Mouse (Mus musculus): Measurements from ENCODE around the gene Cluh. TPM values are rescaled to one million over a fixed set of nuclear protein-coding genes. Genes with fewer than 3 reads are reported as not detected.

Gene Cluh
- total and polyA plus RNA-seq, 3 experiments, result 63.1 to 151 (median 86.4) TPM

- TF ChIP-seq IRF4 (IDR thresholded peaks at IDR 0.05; ENCODE audit: low read depth, low read length) (no peak), TBP (conservative IDR thresholded peaks at IDR 0.05; ENCODE audit: low read depth, low read length) (no peak)
These were observed 19.2 kb downstream of the Cluh start (continued) for GRCm38 (mm10) chr11:74668466-74668865.

GRCm38 (mm10) chr11:74668971-74669370 lies 19.7 kb downstream of the Cluh start:
- in situ Hi-C loops (cut with MboI; ENCODE audit: low pct_ligation_motif_present, low pct_unique_long_range_greater_than_20kb, low sequenced_read_pairs), result no loop called here

DNA sequence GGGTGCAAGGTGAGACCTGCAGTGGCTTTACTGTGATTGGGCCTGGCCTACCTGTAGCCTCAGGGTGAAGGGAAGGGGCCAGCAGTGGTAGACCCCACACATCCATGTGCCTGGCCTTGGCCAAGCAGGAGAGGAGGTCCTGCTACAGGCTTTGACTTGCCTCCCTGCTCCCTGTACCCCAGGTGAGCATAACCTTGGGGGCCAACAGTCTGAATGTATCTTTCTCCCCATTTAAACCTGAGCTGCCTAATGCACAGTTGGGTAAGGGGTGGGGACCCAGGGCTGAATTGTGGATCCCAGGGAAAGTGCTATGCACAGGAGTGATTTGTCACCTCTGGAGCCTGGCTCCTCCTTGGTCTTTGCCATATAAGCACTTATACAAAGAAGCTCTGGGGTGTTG lies 20.9 kb downstream of the Cluh start:
- Histone ChIP-seq H3K4me2 (ENCODE audit: insufficient read depth, low read depth, poor library complexity, severe bottlenecking) (no peak overlapping the region), H3K27ac (ENCODE audit: insufficient read depth, low read depth) (no peak overlapping the region), H3K4me1 (ENCODE audit: control insufficient read depth in 1 of 2, insufficient read depth in 2 of 2) (no peaks in the 10 kb centered on the region), H3K27me3 (replicated peaks) (no peaks in the 10 kb centered on the region), H3K9me3 (replicated peaks; ENCODE audit: low read length) (no peaks in the 10 kb centered on the region), H3K36me3 (replicated peaks in 1 of 2; ENCODE audit: control insufficient read depth in 1 of 2, insufficient read depth in 1 of 2, low read length in 1 of 2) (peaks cover 70 to 93% of the 10 kb centered on the region in 2 experiments), H3K79me2 (replicated peaks; ENCODE audit: control insufficient read depth, extremely low read depth, insufficient read depth, poor library complexity, severe bottlenecking) (no peaks in the 10 kb centered on the region), H3K9ac (ENCODE audit: insufficient read depth, low read depth) (no peak overlapping the region), H3K4me3 (replicated peaks in 1 of 3; ENCODE audit: low read depth in 2 of 3, low read length in 2 of 3, poor library complexity in 1 of 3) (no peak overlapping the region)
- dilution Hi-C loops (cut with MboI; ENCODE audit: extremely low pct_ligation_motif_present, extremely low pct_unique_long_range_greater_than_20kb, low sequenced_read_pairs) (no loop called here), in situ Hi-C loops (cut with MboI; ENCODE audit: low pct_ligation_motif_present, low pct_unique_long_range_greater_than_20kb, low sequenced_read_pairs) (no loop called here)
- TF ChIP-seq ZC3H11A (IDR thresholded peaks at IDR 0.05; ENCODE audit: low read depth, low read length), result no peak
- TF ChIP-seq POLR2AphosphoS2 (IDR thresholded peaks at IDR 0.05; ENCODE audit: low read depth, low read length), result no peak
- TF ChIP-seq RAD21 (IDR thresholded peaks at IDR 0.05; ENCODE audit: low read depth, low read length), result no peak
- TF ChIP-seq JUN (IDR thresholded peaks at IDR 0.05; ENCODE audit: insufficient read depth, low read depth, low read length), result no peak
- no peak for TF ChIP-seq MEF2A (IDR thresholded peaks at IDR 0.05; ENCODE audit: borderline replicate concordance, low read depth, low read length)
- TF ChIP-seq MYC (IDR thresholded peaks at IDR 0.05; ENCODE audit: low read depth, low read length), result no peak
- no peak for DNase-seq (ENCODE audit: extremely low read depth)

More at GRCm38 (mm10) chr11:74668971-74669370, 19.7 kb downstream of the Cluh start:
- no peak for DNase-seq (ENCODE audit: extremely low read depth)
- Histone ChIP-seq H3K9me3 (replicated peaks; ENCODE audit: low read length) (no peaks in the 10 kb centered on the region), H3K4me2 (ENCODE audit: insufficient read depth, low read depth, poor library complexity, severe bottlenecking) (no peak overlapping the region), H3K4me3 (replicated peaks in 1 of 3; ENCODE audit: low read depth in 2 of 3, low read length in 2 of 3, poor library complexity in 1 of 3) (no peak overlapping the region), H3K36me3 (replicated peaks in 1 of 2; ENCODE audit: control insufficient read depth in 1 of 2, insufficient read depth in 1 of 2, low read length in 1 of 2) (peaks cover 71 to 94% of the 10 kb centered on the region in 2 experiments), H3K4me1 (ENCODE audit: control insufficient read depth in 1 of 2, insufficient read depth in 2 of 2) (no peaks in the 10 kb centered on the region), H3K9ac (ENCODE audit: insufficient read depth, low read depth) (no peak overlapping the region), H3K79me2 (replicated peaks; ENCODE audit: control insufficient read depth, extremely low read depth, insufficient read depth, poor library complexity, severe bottlenecking) (no peaks in the 10 kb centered on the region), H3K27ac (ENCODE audit: insufficient read depth, low read depth) (no peak overlapping the region; the same call in 1 of the 2 replicates), H3K27me3 (replicated peaks) (no peaks in the 10 kb centered on the region)
- no peak for TF ChIP-seq USF1 (IDR thresholded peaks at IDR 0.05; ENCODE audit: low read depth, low read length)
- TF ChIP-seq MAFK (IDR thresholded peaks at IDR 0.05; ENCODE audit: insufficient replicate concordance, low read length), result no peak
- no peak for TF ChIP-seq IRF4 (IDR thresholded peaks at IDR 0.05; ENCODE audit: low read depth, low read length)
- TF ChIP-seq SMC3 (IDR thresholded peaks at IDR 0.05; ENCODE audit: low read depth, low read length), result no peak
- TF ChIP-seq ELF1 (IDR thresholded peaks at IDR 0.05; ENCODE audit: low read depth, low read length), result no peak
- TF ChIP-seq POLR2A (IDR thresholded peaks at IDR 0.05; ENCODE audit: low read depth, low read length), result no peak
- TF ChIP-seq HCFC1 (IDR thresholded peaks at IDR 0.05; ENCODE audit: low read depth, low read length), result no peak
- TF ChIP-seq CTCF (conservative IDR thresholded peaks at IDR 0.05 in 1 of 2, IDR thresholded peaks at IDR 0.05 in 1 of 2; ENCODE audit: low read depth in 2 of 2, low read length in 2 of 2), result no peak
- TF ChIP-seq RCOR1 (conservative IDR thresholded peaks at IDR 0.05; ENCODE audit: low read depth, low read length), result no peak
- no peak for TF ChIP-seq PAX5 (IDR thresholded peaks at IDR 0.05; ENCODE audit: low read length)
- no peak for TF ChIP-seq ZKSCAN1 (IDR thresholded peaks at IDR 0.05; ENCODE audit: borderline replicate concordance, low read depth, low read length)
- TF ChIP-seq MEF2A (IDR thresholded peaks at IDR 0.05; ENCODE audit: borderline replicate concordance, low read depth, low read length), result no peak
- TF ChIP-seq ETS1 (conservative IDR thresholded peaks at IDR 0.05; ENCODE audit: low read depth, low read length), result no peak
- no peak for TF ChIP-seq JUN (IDR thresholded peaks at IDR 0.05; ENCODE audit: insufficient read depth, low read depth, low read length)
- no peak for TF ChIP-seq ZMIZ1 (IDR thresholded peaks at IDR 0.05; ENCODE audit: low read depth, low read length)
- no peak for TF ChIP-seq USF2 (conservative IDR thresholded peaks at IDR 0.05; ENCODE audit: low read depth, low read length)
- no peak for TF ChIP-seq MXI1 (IDR thresholded peaks at IDR 0.05; ENCODE audit: low read depth, low read length)
- no peak for TF ChIP-seq MYC (IDR thresholded peaks at IDR 0.05; ENCODE audit: low read depth, low read length)
- TF ChIP-seq JUND (conservative IDR thresholded peaks at IDR 0.05; ENCODE audit: low read depth, low read length), result no peak
- TF ChIP-seq CHD1 (IDR thresholded peaks at IDR 0.05; ENCODE audit: low read depth, low read length), result no peak
- dilution Hi-C loops (cut with MboI; ENCODE audit: extremely low pct_ligation_motif_present, extremely low pct_unique_long_range_greater_than_20kb, low sequenced_read_pairs), result no loop called here

All from CH12.LX (cell line).